Mouse (Mus musculus) liver, embryonic 16.5 days (tissue): ENCODE data around the gene Gsta3. TPM values are rescaled to one million over a fixed set of nuclear protein-coding genes. Genes with fewer than 3 reads are reported as not detected.
"Not testable (repeated sequence)": the region's sequence is repeated elsewhere in the genome, so short reads cannot be mapped to it uniquely, and the experiment has no call there.

Source experiments
- ATAC-seq: fragments of 200-750 bp; cut with Nextera tagmentation; 2 replicates; pipeline ENCODE4 v1.8.0; 2017; ENCODE audit warnings: low read depth, mild to moderate bottlenecking, moderate number of reproducible peaks, moderate library complexity
- H3K27ac ChIP-seq: fragments of 300-500 bp; sonication (generic); 2 replicates; pipeline ENCODE4 v1.5.1; 2014; ENCODE audit warnings: mild to moderate bottlenecking, low read length
- H3K27me3 ChIP-seq: fragments of 300-500 bp; sonication (generic); 2 replicates; pipeline ENCODE4 v1.6.1; 2014; ENCODE audit warnings: low read depth, low read length, mixed read lengths; ENCODE audit not compliant: control insufficient read depth, insufficient read depth
- H3K36me3 ChIP-seq: fragments of 300-500 bp; sonication (generic); 2 replicates; pipeline ENCODE4 v1.6.1; 2014; ENCODE audit warnings: mild to moderate bottlenecking; ENCODE audit not compliant: control insufficient read depth, insufficient read depth
- H3K4me1 ChIP-seq: fragments of 300-500 bp; sonication (generic); 2 replicates; pipeline ENCODE4 v1.6.1; 2014; ENCODE audit warnings: low read depth, low read length, mixed read lengths; ENCODE audit not compliant: control insufficient read depth
- H3K4me2 ChIP-seq: fragments of 300-500 bp; sonication (generic); 2 replicates; pipeline ENCODE4 v1.6.1; 2014; ENCODE audit warnings: low read depth, low read length, mixed read lengths
- H3K4me3 ChIP-seq: fragments of 300-500 bp; sonication (generic); 2 replicates; pipeline ENCODE4 v1.5.1; 2014; ENCODE audit warnings: low read depth, mild to moderate bottlenecking, low read length
- H3K9ac ChIP-seq: fragments of 300-500 bp; sonication (generic); 2 replicates; pipeline ENCODE4 v1.6.1; 2014; ENCODE audit warnings: low read depth, low read length
- H3K9me3 ChIP-seq: fragments of 300-500 bp; sonication (generic); replicated peaks from 2 replicates; pipeline ENCODE4 v1.6.1; 2016; ENCODE audit warnings: low read length; ENCODE audit not compliant: control insufficient read depth
- WGBS: fragments of 180-500 bp; shearing (Covaris S2); extraction: QIAGEN DNeasy Blood & Tissue Kit; methylation state at CpG from one replicate; pipeline ENCODE4 v1.1.7; 2014; ENCODE audit not compliant: insufficient replicate concordance; 5-methylcytosine and 5-hydroxymethylcytosine counted together
- polyA plus RNA-seq: library from polyadenylated mRNA; unstranded; fragments of >200 nt; fragmentation: Nextera tagmentation; extraction: Ambion mirVana; gene quantifications from 2 replicates; pipeline ENCODE4 v1.2.1, GENCODE M21; 2015

Gsta3 gene
- polyA plus RNA-seq, 1 experiment from 2014 or later, result 162 TPM

DNA sequence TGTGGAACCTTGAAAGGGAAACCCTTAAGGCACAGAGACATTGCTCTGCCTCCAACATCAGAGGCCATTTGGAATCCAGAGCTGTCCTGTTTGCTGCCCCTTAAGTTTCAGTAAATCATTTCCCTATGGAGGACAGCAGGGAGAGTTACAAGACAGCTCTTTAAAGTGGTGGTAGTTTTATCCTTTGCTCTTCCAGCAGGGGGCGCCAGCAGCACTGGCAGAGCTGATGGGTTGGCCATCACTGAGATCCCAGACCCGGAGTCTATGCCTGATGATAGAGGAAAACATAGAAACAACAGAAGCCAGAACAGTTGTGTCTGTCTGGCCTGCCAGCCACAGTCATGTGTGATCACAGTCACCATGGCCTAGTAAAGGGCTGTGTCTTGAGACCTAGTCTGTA is 35.8 kb downstream of the Gsta3 start:
- H3K27me3 ChIP-seq, ATAC-seq, H3K9me3 ChIP-seq, H3K4me2 ChIP-seq, H3K4me1 ChIP-seq, H3K9ac ChIP-seq, H3K27ac ChIP-seq, H3K36me3 ChIP-seq, H3K4me3 ChIP-seq: not testable (repeated sequence)
- WGBS, result 20% methylated on average over 1 of the region's 2 CpGs

DNA sequence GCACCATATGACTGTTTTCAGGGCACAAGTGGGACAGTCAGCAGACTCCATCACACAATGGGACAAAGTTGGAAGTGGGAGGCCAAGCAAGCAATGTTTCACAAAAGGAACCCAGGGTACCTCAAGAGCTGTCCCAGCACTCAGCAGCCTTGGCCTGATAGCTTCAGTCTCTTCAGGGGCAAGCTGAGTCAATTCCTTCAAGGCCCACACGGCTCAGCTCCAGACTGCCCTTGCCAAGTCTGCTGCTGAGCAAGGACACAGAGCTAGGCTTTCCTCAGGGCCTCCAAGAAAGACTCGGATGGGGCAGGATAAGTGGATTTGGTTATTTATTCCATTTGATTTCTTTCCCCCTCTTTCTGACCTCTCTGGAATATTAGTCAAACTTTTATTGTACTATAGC is 39.9 kb downstream of the Gsta3 start:
- WGBS, result 58% methylated on average over 2 of the region's 2 CpGs
- H3K4me2 ChIP-seq, result no peak overlapping the region
- H3K9ac ChIP-seq, result no peak overlapping the region
- no peaks in the 10 kb centered on the region for H3K9me3 ChIP-seq
- H3K27ac ChIP-seq, result no peak overlapping the region
- no peaks in the 10 kb centered on the region for H3K36me3 ChIP-seq
- H3K4me1 ChIP-seq, result no peaks in the 10 kb centered on the region
- ATAC-seq, result no peak
- no peaks in the 10 kb centered on the region for H3K27me3 ChIP-seq
- no peak overlapping the region for H3K4me3 ChIP-seq

DNA sequence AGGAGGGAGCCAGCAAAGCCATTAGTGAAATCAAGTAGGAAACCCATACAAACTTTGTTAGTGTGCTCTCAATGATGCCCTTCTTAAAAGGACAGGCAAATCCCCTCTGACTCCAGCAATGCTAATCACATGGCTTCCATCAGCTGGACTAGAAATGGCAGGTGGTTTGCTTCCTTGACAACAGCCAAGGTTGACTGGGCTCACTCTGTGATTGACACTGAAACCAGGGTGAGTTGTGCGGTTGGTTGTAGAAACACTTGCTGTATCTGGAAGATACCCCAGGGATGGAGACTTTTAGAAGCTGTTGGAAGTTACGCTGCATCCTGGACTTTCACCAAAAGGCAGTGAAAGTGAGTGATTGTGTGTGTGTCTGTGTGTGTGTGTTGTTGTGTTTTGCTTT is 44.3 kb downstream of the Gsta3 start:
- H3K9ac ChIP-seq, H3K4me2 ChIP-seq, H3K9me3 ChIP-seq, H3K36me3 ChIP-seq, ATAC-seq, H3K27ac ChIP-seq, H3K4me3 ChIP-seq, H3K27me3 ChIP-seq, H3K4me1 ChIP-seq: not testable (repeated sequence)
- WGBS, result 78% methylated on average over 2 of the region's 2 CpGs

- no peaks in the 10 kb centered on the region for H3K9me3 ChIP-seq
- no peaks in the 10 kb centered on the region for H3K4me1 ChIP-seq
- no peak overlapping the region for H3K4me2 ChIP-seq
- H3K27me3 ChIP-seq, result no peaks in the 10 kb centered on the region
- H3K36me3 ChIP-seq, result no peaks in the 10 kb centered on the region
- WGBS, result 72% methylated on average over 4 of the region's 4 CpGs
- no peak for ATAC-seq
- no peak overlapping the region for H3K27ac ChIP-seq
- H3K9ac ChIP-seq, result no peak overlapping the region
- no peak overlapping the region for H3K4me3 ChIP-seq
These were observed 51.0 kb downstream of the Gsta3 start for GRCm38 (mm10) chr1:21291394-21291793.

DNA sequence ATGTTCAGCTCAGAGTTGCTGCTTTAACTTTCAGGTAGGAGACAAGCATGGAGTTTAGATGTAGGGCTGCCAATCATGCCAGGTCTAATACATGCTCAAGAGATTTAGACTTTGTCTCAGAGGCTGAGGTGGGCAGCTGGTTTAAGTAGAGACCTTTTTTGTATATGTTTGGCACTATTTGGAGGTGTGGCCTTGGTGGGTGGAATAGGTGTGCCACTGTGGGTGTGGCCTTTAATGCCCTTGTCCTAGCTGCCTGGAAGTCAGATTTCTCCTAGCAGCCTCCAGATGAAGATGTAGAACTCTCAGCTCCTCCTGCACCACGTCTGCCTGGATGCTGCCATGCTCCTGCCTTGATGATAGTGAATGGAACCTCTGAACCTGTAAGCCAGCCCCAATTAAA is 52.2 kb downstream of the Gsta3 start:
- Histone ChIP-seq H3K36me3 (no peaks in the 10 kb centered on the region), H3K27me3 (no peaks in the 10 kb centered on the region), H3K4me3 (no peak overlapping the region), H3K27ac (no peak overlapping the region), H3K4me2 (no peak overlapping the region), H3K9ac (no peak overlapping the region), H3K4me1 (no peaks in the 10 kb centered on the region), H3K9me3 (no peaks in the 10 kb centered on the region)
- 48% methylated on average over 1 of the region's 1 CpGs for WGBS
- no peak for ATAC-seq

DNA sequence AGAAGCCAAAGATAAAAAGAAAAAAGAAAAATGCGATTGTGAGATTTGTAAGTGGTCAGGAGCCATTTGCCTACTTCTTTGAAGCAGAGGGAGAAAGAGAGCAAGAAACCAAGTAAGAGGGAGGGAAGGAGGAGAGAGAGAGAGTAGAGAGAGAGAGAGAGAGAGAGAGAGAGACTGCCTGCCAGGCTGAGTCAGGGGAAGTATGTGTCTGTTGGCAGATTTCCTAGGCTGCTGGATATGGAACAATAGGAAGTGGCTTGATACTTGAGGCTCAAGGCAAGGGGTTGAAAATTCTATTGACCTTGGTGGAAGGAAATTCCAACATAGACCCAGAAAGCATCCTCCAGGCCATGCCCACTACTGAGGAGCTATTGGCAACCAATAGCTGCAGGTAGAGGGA is 55.8 kb downstream of the Gsta3 start:
- WGBS, result 66% methylated on average over 1 of the region's 1 CpGs
- no peak overlapping the region for H3K9ac ChIP-seq
- no peaks in the 10 kb centered on the region for H3K9me3 ChIP-seq
- no peak overlapping the region for H3K4me3 ChIP-seq
- ATAC-seq, result no peak
- H3K27ac ChIP-seq, result no peak overlapping the region
- H3K36me3 ChIP-seq, result no peaks in the 10 kb centered on the region
- H3K4me2 ChIP-seq, result no peak overlapping the region
- H3K4me1 ChIP-seq, result no peaks in the 10 kb centered on the region
- H3K27me3 ChIP-seq, result no peaks in the 10 kb centered on the region

DNA sequence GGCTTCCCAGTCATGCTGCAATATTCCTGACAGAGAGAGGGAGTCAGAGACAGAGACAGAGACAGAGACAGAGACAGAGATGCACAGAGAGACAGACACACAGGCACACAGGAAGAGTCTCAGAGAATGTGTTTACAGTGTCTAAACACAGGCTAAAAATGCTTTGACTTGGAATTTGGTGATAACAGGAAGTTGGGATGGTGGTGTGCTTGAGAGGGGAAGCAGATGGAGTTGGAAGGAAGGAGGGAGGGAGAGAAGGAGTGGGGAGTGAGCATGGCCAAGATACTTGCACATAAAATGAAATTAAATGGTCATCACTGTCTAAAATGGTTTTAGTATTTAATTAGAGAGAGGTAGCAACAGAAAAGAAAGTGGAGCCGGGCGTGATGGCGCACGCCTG is 57.7 kb downstream of the Gsta3 start:
- no peak overlapping the region for H3K4me2 ChIP-seq
- H3K9ac ChIP-seq, result no peak overlapping the region
- WGBS, result 82% methylated on average over 4 of the region's 4 CpGs
- no peak overlapping the region for H3K4me3 ChIP-seq
- no peaks in the 10 kb centered on the region for H3K27me3 ChIP-seq
- H3K9me3 ChIP-seq, result no peaks in the 10 kb centered on the region
- H3K36me3 ChIP-seq, result no peaks in the 10 kb centered on the region
- ATAC-seq, result no peak
- no peaks in the 10 kb centered on the region for H3K4me1 ChIP-seq
- no peak overlapping the region for H3K27ac ChIP-seq

DNA sequence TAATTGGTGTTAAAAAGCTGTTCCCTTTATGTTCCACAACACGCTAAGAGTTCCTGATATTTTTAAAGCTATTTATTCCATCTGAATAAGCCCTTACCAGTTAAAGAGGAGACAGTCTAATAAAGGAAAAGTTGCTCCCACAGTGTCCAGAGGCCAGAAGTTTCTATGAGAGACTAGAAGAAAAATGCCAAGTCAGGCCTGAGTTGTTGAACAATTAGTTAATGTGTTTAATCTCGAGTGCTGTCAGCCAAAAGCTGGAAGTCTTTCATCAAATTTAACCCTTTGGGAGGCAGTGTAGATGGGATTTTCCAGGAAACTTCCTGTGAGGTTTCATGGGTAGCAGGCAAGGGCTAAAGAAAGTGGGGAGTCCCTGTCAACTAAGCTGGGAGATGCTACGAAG is 59.4 kb downstream of the Gsta3 start:
- H3K36me3 ChIP-seq, result no peaks in the 10 kb centered on the region
- no peak overlapping the region for H3K4me3 ChIP-seq
- 38% methylated on average over 3 of the region's 3 CpGs for WGBS
- ATAC-seq, result no peak
- no peak overlapping the region for H3K27ac ChIP-seq
- H3K9me3 ChIP-seq, result no peaks in the 10 kb centered on the region
- no peaks in the 10 kb centered on the region for H3K4me1 ChIP-seq
- no peak overlapping the region for H3K9ac ChIP-seq
- no peaks in the 10 kb centered on the region for H3K27me3 ChIP-seq
- H3K4me2 ChIP-seq, result no peak overlapping the region

GRCm38 (mm10) chr1:21301686-21302085 is 61.3 kb downstream of the Gsta3 start:
- no peaks in the 10 kb centered on the region for H3K27me3 ChIP-seq
- no peak overlapping the region for H3K4me2 ChIP-seq
- no peak for ATAC-seq
- H3K4me3 ChIP-seq, result no peak overlapping the region
- no peak overlapping the region for H3K27ac ChIP-seq
- no peaks in the 10 kb centered on the region for H3K4me1 ChIP-seq
- no peak overlapping the region for H3K9ac ChIP-seq
- no peaks in the 10 kb centered on the region for H3K36me3 ChIP-seq
- no peaks in the 10 kb centered on the region for H3K9me3 ChIP-seq
- WGBS, result 49% methylated on average over 3 of the region's 3 CpGs

DNA sequence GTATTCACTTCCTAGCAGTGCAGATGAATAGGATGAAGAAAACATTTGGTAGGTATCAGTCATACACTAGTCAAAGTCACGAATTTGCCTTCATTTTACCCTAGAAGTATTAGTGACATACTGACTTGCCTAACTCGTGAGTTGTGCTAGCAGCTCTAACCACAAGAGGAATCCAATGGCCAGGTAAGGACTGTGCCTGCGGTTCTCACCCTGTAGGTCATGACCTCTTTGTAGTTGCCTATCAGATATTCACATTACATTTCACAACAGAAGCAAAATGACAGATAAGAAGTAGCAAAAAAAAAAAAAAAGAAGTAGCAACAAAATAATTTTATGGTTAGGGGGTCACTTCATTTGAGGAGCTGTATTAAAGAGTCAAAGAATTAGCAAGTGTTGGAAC is 63.8 kb downstream of the Gsta3 start:
- Histone ChIP-seq H3K9ac (no peak overlapping the region), H3K36me3 (no peaks in the 10 kb centered on the region), H3K4me3 (no peak overlapping the region), H3K9me3 (no peaks in the 10 kb centered on the region), H3K27me3 (no peaks in the 10 kb centered on the region), H3K4me1 (no peaks in the 10 kb centered on the region), H3K27ac (no peak overlapping the region), H3K4me2 (no peak overlapping the region)
- WGBS, result 43% methylated on average over 3 of the region's 3 CpGs
- no peak for ATAC-seq
